Mouse (Mus musculus): ENCODE data around the gene Pcbp3. TPM values are rescaled to one million over a fixed set of nuclear protein-coding genes. Genes with fewer than 3 reads are reported as not detected.
A peak's percentile ranks its signal among the peaks of the same experiment; 100 is the strongest.

Gene Pcbp3
- polyA plus RNA-seq, 1 experiment from 2014 or later, result 146 TPM

- Histone ChIP-seq H3K4me1 (replicated peaks) (no peaks in the 10 kb centered on the region), H3K27ac (replicated peaks) (no peak overlapping the region), H3K4me2 (no peak overlapping the region), H3K27me3 (no peaks in the 10 kb centered on the region), H3K9me3 (peaks cover 3% of the 10 kb centered on the region; the same call in 1 of the 2 replicates), H3K4me3 (no peak overlapping the region), H3K9ac (no peak overlapping the region), H3K36me3 (no peaks in the 10 kb centered on the region; the same call in 1 of the 2 replicates)
- no peak for ATAC-seq (ENCODE audit: low read depth)
- WGBS, result 92% methylated on average over 3 of the region's 3 CpGs
These were observed 43.6 kb downstream of the Pcbp3 start for GRCm38 (mm10) chr10:76918086-76918485.

- Histone ChIP-seq H3K27ac (replicated peaks) (peak overlapping the region; percentile 80), H3K27me3 (no peaks in the 10 kb centered on the region), H3K9ac (peak overlapping the region; percentile 45; the same call in 1 of the 2 replicates), H3K4me2 (peak overlapping the region; percentile 32), H3K4me3 (no peak overlapping the region), H3K4me1 (replicated peaks) (peaks cover 48% of the 10 kb centered on the region), H3K36me3 (no peaks in the 10 kb centered on the region), H3K9me3 (no peaks in the 10 kb centered on the region)
- 65% methylated on average over 10 of the region's 10 CpGs for WGBS
- ATAC-seq (ENCODE audit: low read depth), result peak; percentile 74; the same call in 1 of the 2 replicates
These were observed 55.3 kb downstream of the Pcbp3 start for GRCm38 (mm10) chr10:76906434-76906833.

- peak; percentile 44; the same call in 1 of the 2 replicates for ATAC-seq (ENCODE audit: low read depth)
- Histone ChIP-seq H3K36me3 (no peaks in the 10 kb centered on the region), H3K27ac (replicated peaks) (peak overlapping the region; percentile 80), H3K27me3 (no peaks in the 10 kb centered on the region), H3K9me3 (no peaks in the 10 kb centered on the region), H3K9ac (peak overlapping the region; percentile 45; the same call in 1 of the 2 replicates), H3K4me3 (no peak overlapping the region), H3K4me2 (peak overlapping the region; percentile 32), H3K4me1 (replicated peaks) (peaks cover 48% of the 10 kb centered on the region)
- 62% methylated on average over 14 of the region's 14 CpGs for WGBS
These were observed 55.7 kb downstream of the Pcbp3 start for GRCm38 (mm10) chr10:76905935-76906341.

- Histone ChIP-seq H3K27ac (replicated peaks) (peak overlapping the region; percentile 80), H3K9ac (0 out of 2 replicates have a peak overlapping the region, but pooled peaks have one; percentile 31), H3K4me1 (replicated peaks) (peaks cover 48% of the 10 kb centered on the region), H3K4me2 (no peak overlapping the region; the same call in 1 of the 2 replicates), H3K4me3 (no peak overlapping the region), H3K27me3 (no peaks in the 10 kb centered on the region), H3K36me3 (no peaks in the 10 kb centered on the region), H3K9me3 (no peaks in the 10 kb centered on the region)
- no peak for ATAC-seq (ENCODE audit: low read depth)
- 69% methylated on average over 3 of the region's 3 CpGs for WGBS
These were observed 58.0 kb downstream of the Pcbp3 start for GRCm38 (mm10) chr10:76903694-76904093.

- peak overlapping the region; percentile 80 for H3K27ac ChIP-seq (replicated peaks)
- no peak overlapping the region for H3K4me3 ChIP-seq
- WGBS, result 90% methylated on average over 3 of the region's 3 CpGs
- no peaks in the 10 kb centered on the region for H3K9me3 ChIP-seq
- 0 out of 2 replicates have a peak overlapping the region, but pooled peaks have one; percentile 31 for H3K9ac ChIP-seq
- H3K4me1 ChIP-seq (replicated peaks), result peaks cover 48% of the 10 kb centered on the region
- ATAC-seq (ENCODE audit: low read depth), result no peak
- no peaks in the 10 kb centered on the region for H3K27me3 ChIP-seq
- H3K4me2 ChIP-seq, result no peak overlapping the region; the same call in 1 of the 2 replicates
- no peaks in the 10 kb centered on the region for H3K36me3 ChIP-seq
These were observed 58.6 kb downstream of the Pcbp3 start for GRCm38 (mm10) chr10:76903099-76903498.

GRCm38 (mm10) chr10:76902588-76902987 is 59.1 kb downstream of the Pcbp3 start:
- Histone ChIP-seq H3K9ac (no peak overlapping the region), H3K36me3 (no peaks in the 10 kb centered on the region), H3K4me1 (replicated peaks) (peaks cover 48% of the 10 kb centered on the region), H3K27me3 (no peaks in the 10 kb centered on the region), H3K4me2 (no peak overlapping the region), H3K9me3 (no peaks in the 10 kb centered on the region), H3K27ac (replicated peaks) (peak overlapping the region; percentile 80), H3K4me3 (no peak overlapping the region)
- 25% methylated on average over 6 of the region's 6 CpGs for WGBS
- peak; percentile 49; the same call in 1 of the 2 replicates for ATAC-seq (ENCODE audit: low read depth)

- Histone ChIP-seq H3K27me3 (no peaks in the 10 kb centered on the region), H3K4me2 (no peak overlapping the region), H3K4me1 (replicated peaks) (peaks cover 16% of the 10 kb centered on the region), H3K36me3 (0 out of 2 replicates have a peak, but pooled peaks cover 4% of the 10 kb centered on the region), H3K4me3 (no peak overlapping the region), H3K9ac (no peak overlapping the region), H3K9me3 (0 out of 2 replicates have a peak, but pooled peaks cover 5% of the 10 kb centered on the region), H3K27ac (replicated peaks) (no peak overlapping the region)
- ATAC-seq (ENCODE audit: low read depth), result no peak
- 92% methylated on average over 4 of the region's 4 CpGs for WGBS
These were observed 63.3 kb downstream of the Pcbp3 start for GRCm38 (mm10) chr10:76898428-76898827.

GRCm38 (mm10) chr10:76891456-76891855 is 70.2 kb downstream of the Pcbp3 start:
- Histone ChIP-seq H3K4me3 (no peak overlapping the region), H3K36me3 (no peaks in the 10 kb centered on the region), H3K27me3 (no peaks in the 10 kb centered on the region), H3K4me1 (replicated peaks) (no peaks in the 10 kb centered on the region), H3K4me2 (no peak overlapping the region), H3K27ac (replicated peaks) (no peak overlapping the region), H3K9me3 (0 out of 2 replicates have a peak, but pooled peaks cover 5% of the 10 kb centered on the region), H3K9ac (no peak overlapping the region)
- no peak for ATAC-seq (ENCODE audit: low read depth)
- 93% methylated on average over 2 of the region's 2 CpGs for WGBS

GRCm38 (mm10) chr10:76883442-76884244 is 78.0 kb downstream of the Pcbp3 start:
- H3K36me3 ChIP-seq, result no peaks in the 10 kb centered on the region
- peak; percentile 20; the same call in 1 of the 2 replicates for ATAC-seq (ENCODE audit: low read depth)
- 65% methylated on average over 3 of the region's 3 CpGs for WGBS
- no peak overlapping the region for H3K4me3 ChIP-seq
- H3K4me1 ChIP-seq (replicated peaks), result peaks cover 23% of the 10 kb centered on the region
- peak overlapping the region; percentile 67 for H3K27ac ChIP-seq (replicated peaks)
- H3K4me2 ChIP-seq, result no peak overlapping the region
- no peaks in the 10 kb centered on the region for H3K27me3 ChIP-seq
- no peaks in the 10 kb centered on the region for H3K9me3 ChIP-seq
- no peak overlapping the region for H3K9ac ChIP-seq

- H3K27ac ChIP-seq (replicated peaks), result peak overlapping the region; percentile 67
- no peaks in the 10 kb centered on the region for H3K27me3 ChIP-seq
- no peak overlapping the region for H3K9ac ChIP-seq
- WGBS, result 63% methylated on average over 17 of the region's 17 CpGs
- H3K4me1 ChIP-seq (replicated peaks), result peaks cover 23% of the 10 kb centered on the region
- no peak overlapping the region for H3K4me3 ChIP-seq
- H3K36me3 ChIP-seq, result no peaks in the 10 kb centered on the region
- H3K9me3 ChIP-seq, result no peaks in the 10 kb centered on the region
- ATAC-seq (ENCODE audit: low read depth), result peak; percentile 44; the same call in 1 of the 2 replicates
- H3K4me2 ChIP-seq, result no peak overlapping the region
These were observed 78.8 kb downstream of the Pcbp3 start for GRCm38 (mm10) chr10:76882644-76883441.

- Histone ChIP-seq H3K9ac (no peak overlapping the region), H3K4me1 (replicated peaks) (peaks cover 23% of the 10 kb centered on the region), H3K9me3 (no peaks in the 10 kb centered on the region), H3K27me3 (no peaks in the 10 kb centered on the region), H3K4me3 (no peak overlapping the region), H3K36me3 (no peaks in the 10 kb centered on the region), H3K27ac (replicated peaks) (no peak overlapping the region), H3K4me2 (no peak overlapping the region)
- no peak for ATAC-seq (ENCODE audit: low read depth)
- WGBS, result 82% methylated on average over 5 of the region's 5 CpGs
These were observed 79.8 kb downstream of the Pcbp3 start for GRCm38 (mm10) chr10:76881900-76882299.

- no peak overlapping the region for H3K27ac ChIP-seq (replicated peaks)
- no peaks in the 10 kb centered on the region for H3K9me3 ChIP-seq
- no peak overlapping the region for H3K4me3 ChIP-seq
- no peaks in the 10 kb centered on the region for H3K27me3 ChIP-seq
- 73% methylated on average over 6 of the region's 6 CpGs for WGBS
- no peak overlapping the region for H3K9ac ChIP-seq
- peaks cover 21% of the 10 kb centered on the region for H3K4me1 ChIP-seq (replicated peaks)
- no peak overlapping the region for H3K4me2 ChIP-seq
- H3K36me3 ChIP-seq, result no peaks in the 10 kb centered on the region
- no peak for ATAC-seq (ENCODE audit: low read depth)
These were observed 86.4 kb downstream of the Pcbp3 start for GRCm38 (mm10) chr10:76875310-76875709.

Data from neural tube, embryonic 13.5 days (tissue).